Mouse (Mus musculus) neural tube, embryonic 12.5 days (tissue): ENCODE measurements at regions not wholly inside any gene's neighbourhood (a gene's known extent, or its start where the extent isn't known, plus 50 kb on each side); places are given as distances from the start of the nearest gene placed in this dataset.

ENCODE experiments used
- ATAC-seq: fragments of 200-750 bp; cut with Nextera tagmentation; 2 replicates; pipeline ENCODE4 v1.8.0; 2017; ENCODE audit warnings: low read depth, mild to moderate bottlenecking, moderate TSS enrichment, moderate library complexity; ENCODE audit not compliant: low FRiP score
- H3K27ac ChIP-seq: fragments of 300-500 bp; sonication (generic); 2 replicates; pipeline ENCODE4 v1.5.1; 2016
- H3K27me3 ChIP-seq: fragments of 300-500 bp; sonication (generic); replicated peaks from 2 replicates; pipeline ENCODE4 v1.6.1; 2016; ENCODE audit warnings: mild to moderate bottlenecking
- H3K36me3 ChIP-seq: fragments of 300-500 bp; sonication (generic); 2 replicates; pipeline ENCODE4 v1.6.1; 2016; ENCODE audit warnings: mild to moderate bottlenecking
- H3K4me1 ChIP-seq: fragments of 300-500 bp; sonication (generic); 2 replicates; pipeline ENCODE4 v1.6.1; 2016
- H3K4me2 ChIP-seq: fragments of 300-500 bp; sonication (generic); replicated peaks from 2 replicates; pipeline ENCODE4 v1.6.1; 2016; ENCODE audit warnings: mild to moderate bottlenecking
- H3K4me3 ChIP-seq: fragments of 300-500 bp; sonication (generic); 2 replicates; pipeline ENCODE4 v1.5.1; 2016
- H3K9ac ChIP-seq: fragments of 300-500 bp; sonication (generic); 2 replicates; pipeline ENCODE4 v1.6.1; 2016; ENCODE audit warnings: mild to moderate bottlenecking
- H3K9me3 ChIP-seq: fragments of 300-500 bp; sonication (generic); 2 replicates; pipeline ENCODE4 v1.6.1; 2016; ENCODE audit warnings: mild to moderate bottlenecking
- WGBS: fragments of 180-500 bp; shearing (Covaris S2); methylation state at CpG from one replicate; pipeline ENCODE4 v1.1.7; 2016; 5-methylcytosine and 5-hydroxymethylcytosine counted together

DNA sequence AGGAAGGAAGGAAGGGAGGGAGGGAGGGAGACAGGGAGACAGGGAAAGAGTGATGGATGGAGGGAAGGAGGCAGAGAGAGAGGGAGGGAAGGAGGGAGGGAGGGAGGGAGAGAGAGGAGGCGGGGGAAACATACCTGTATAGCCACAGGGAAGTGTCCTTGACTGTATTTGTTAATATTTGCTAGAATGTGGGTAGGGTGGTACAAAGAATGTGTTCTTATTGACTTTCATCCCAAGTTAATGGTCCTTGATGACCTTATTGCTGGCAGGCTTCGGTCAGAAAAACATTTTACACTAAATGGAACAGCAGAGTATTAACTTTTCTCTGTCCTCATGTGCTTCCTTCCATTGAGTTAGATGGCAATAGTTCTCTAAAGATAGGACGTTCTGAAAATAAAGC, 171.0 kb upstream of the Ctnnb1 start:
- ATAC-seq, result no peak
- WGBS, result 89% methylated on average over 3 of the region's 3 CpGs
- no peaks in the 10 kb centered on the region for H3K36me3 ChIP-seq
- peaks cover 11% of the 10 kb centered on the region for H3K4me1 ChIP-seq
- no peak overlapping the region for H3K9ac ChIP-seq
- no peak overlapping the region for H3K4me3 ChIP-seq
- H3K27ac ChIP-seq, result no peak overlapping the region
- no peaks in the 10 kb centered on the region for H3K27me3 ChIP-seq
- no peak overlapping the region for H3K4me2 ChIP-seq
- no peaks in the 10 kb centered on the region for H3K9me3 ChIP-seq

DNA sequence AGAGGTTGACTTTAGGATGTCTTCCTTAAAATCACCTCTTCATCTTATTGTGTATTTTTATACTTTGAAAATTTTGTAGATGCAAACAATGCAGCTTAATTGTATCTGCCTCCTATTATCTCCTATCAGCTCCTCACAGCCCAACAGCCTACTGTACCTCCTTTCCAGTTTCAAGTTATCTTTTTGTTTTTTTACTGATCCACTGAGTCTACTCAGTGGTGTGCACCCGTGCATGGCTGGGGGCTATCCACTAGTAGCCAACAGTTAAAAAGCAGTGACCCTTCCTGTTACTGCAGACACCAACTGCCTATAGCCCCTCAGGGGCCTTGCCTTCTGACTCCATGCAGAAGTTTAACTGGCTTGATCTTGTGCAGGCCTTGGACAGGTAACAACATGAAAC, 170.4 kb upstream of the Ctnnb1 start:
- H3K4me3 ChIP-seq, result no peak overlapping the region
- H3K9ac ChIP-seq, result no peak overlapping the region
- no peak overlapping the region for H3K27ac ChIP-seq
- H3K27me3 ChIP-seq, result no peaks in the 10 kb centered on the region
- H3K36me3 ChIP-seq, result no peaks in the 10 kb centered on the region
- no peaks in the 10 kb centered on the region for H3K9me3 ChIP-seq
- no peak for ATAC-seq
- H3K4me2 ChIP-seq, result no peak overlapping the region
- 83% methylated on average over 1 of the region's 1 CpGs for WGBS
- peaks cover 9% of the 10 kb centered on the region for H3K4me1 ChIP-seq

DNA sequence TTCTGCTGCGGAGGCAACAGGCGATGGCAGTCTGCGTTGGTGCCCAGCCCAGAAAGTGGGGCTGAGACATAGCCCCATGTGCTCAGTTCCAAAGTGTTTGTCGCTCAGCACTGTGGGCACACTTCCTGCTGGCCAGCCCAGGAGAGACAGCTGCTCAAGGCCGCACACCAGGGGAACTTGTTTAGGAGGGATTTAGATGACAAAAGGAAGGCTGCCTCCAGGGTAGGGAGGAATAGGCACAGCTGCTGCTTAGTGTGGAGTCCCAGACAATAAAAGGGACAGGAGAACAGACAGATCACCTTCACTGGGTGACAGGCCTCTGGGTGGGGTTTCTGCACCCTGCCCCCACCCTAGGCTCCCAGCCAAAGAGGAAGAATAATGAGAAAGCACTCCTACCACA, 169.2 kb upstream of the Ctnnb1 start:
- Histone ChIP-seq H3K27me3 (no peaks in the 10 kb centered on the region), H3K27ac (peak overlapping the region; percentile 0; the same call in 1 of the 2 replicates), H3K4me1 (peaks cover 6% of the 10 kb centered on the region; the same call in 1 of the 2 replicates), H3K36me3 (no peaks in the 10 kb centered on the region), H3K4me3 (no peak overlapping the region), H3K9me3 (no peaks in the 10 kb centered on the region), H3K4me2 (no peak overlapping the region), H3K9ac (no peak overlapping the region)
- WGBS, result 51% methylated on average over 5 of the region's 5 CpGs
- peak; percentile 63; the same call in 1 of the 2 replicates for ATAC-seq

DNA sequence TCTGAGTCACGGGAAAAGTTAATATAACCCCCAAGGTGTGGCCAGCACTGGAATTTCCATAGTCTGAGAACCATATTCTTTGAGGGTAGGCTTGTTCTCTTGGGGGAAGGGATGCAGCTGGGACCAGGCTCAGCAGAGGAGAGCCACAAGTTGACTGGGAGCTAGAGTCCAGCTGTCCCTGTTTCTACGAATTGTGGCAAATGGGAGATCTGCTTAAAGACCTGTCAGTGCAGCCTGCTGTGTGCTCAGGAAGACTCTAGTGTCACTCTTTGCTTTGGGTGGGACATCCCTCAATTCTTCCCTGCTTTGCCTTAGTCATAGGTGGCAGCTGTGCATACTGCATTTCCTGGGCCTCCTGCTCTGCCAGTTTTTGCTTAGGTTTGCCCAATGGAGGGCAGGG, 165.2 kb upstream of the Ctnnb1 start:
- no peaks in the 10 kb centered on the region for H3K27me3 ChIP-seq
- H3K4me2 ChIP-seq, result no peak overlapping the region
- no peak overlapping the region for H3K27ac ChIP-seq
- no peak overlapping the region for H3K9ac ChIP-seq
- peaks cover 6% of the 10 kb centered on the region; the same call in 1 of the 2 replicates for H3K4me1 ChIP-seq
- H3K36me3 ChIP-seq, result no peaks in the 10 kb centered on the region
- ATAC-seq, result no peak
- H3K4me3 ChIP-seq, result no peak overlapping the region
- no peaks in the 10 kb centered on the region for H3K9me3 ChIP-seq
- 84% methylated on average over 2 of the region's 2 CpGs for WGBS

DNA sequence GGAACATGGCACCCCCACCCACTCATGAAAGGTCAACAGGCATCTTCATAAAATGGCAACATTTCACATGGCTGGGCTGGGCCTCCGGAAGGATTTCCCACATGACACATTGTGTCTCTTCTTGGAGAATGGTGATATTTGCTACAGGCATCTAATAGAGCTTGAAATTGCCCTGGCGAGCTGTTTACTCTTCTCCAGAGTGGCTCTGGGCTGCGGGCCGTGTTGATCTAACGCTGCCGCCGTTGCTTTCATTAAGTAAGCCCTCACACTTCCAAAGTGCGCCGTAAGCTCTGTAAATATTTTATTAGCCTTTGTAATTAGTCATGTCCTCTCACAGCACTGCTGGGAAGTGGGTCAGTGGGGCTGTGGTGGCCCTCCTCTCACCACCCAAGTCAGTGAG, 164.4 kb upstream of the Ctnnb1 start:
- Histone ChIP-seq H3K9ac (no peak overlapping the region), H3K27me3 (no peaks in the 10 kb centered on the region), H3K36me3 (no peaks in the 10 kb centered on the region), H3K4me2 (no peak overlapping the region), H3K4me1 (peaks cover 9% of the 10 kb centered on the region; the same call in 1 of the 2 replicates), H3K4me3 (no peak overlapping the region), H3K9me3 (no peaks in the 10 kb centered on the region), H3K27ac (no peak overlapping the region)
- 70% methylated on average over 9 of the region's 9 CpGs for WGBS
- no peak for ATAC-seq

DNA sequence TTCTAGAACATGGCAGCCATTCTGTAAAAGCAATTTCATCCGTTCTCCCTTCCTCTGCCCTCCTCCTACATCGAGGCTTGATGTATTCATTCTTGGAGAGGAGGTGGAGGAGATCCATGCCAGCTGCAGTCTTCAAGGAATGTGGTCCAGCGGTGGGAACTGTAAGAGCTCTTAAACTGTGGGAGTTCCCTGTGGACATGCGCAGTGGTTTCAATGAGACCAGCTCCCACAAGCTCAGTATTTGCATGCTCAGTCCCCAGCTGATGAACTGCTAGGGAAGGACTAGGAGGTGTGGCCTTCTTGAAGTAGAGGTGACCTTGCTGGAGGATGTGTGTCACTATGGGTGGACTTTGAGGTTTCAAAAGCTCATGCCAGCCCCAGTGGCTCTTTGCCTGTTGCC, 163.7 kb upstream of the Ctnnb1 start:
- no peak for ATAC-seq
- Histone ChIP-seq H3K27ac (no peak overlapping the region), H3K9ac (no peak overlapping the region), H3K27me3 (no peaks in the 10 kb centered on the region), H3K36me3 (no peaks in the 10 kb centered on the region), H3K4me2 (no peak overlapping the region), H3K9me3 (no peaks in the 10 kb centered on the region), H3K4me1 (peaks cover 9% of the 10 kb centered on the region), H3K4me3 (no peak overlapping the region)
- 95% methylated on average over 4 of the region's 4 CpGs for WGBS

DNA sequence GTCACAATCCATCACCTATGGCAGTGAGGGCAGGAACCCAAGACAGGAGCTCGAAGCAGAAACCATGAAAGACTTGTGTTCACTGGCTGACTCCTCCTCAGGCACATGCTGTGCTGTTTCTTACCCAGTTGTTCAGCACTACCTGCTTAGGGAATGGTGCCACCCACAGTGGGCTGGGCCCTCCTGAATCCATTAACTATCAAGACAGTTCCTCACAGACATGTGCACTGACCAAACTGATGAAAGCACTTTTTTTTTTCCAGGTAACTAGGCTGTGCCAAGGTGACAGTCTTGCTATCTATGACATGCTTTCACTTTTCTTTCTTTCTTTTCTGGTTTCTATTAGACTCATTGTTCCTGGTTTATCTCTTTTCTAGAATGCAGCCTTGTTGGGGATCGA, 162.1 kb upstream of the Ctnnb1 start:
- Histone ChIP-seq H3K4me2 (no peak overlapping the region), H3K27ac (no peak overlapping the region), H3K27me3 (no peaks in the 10 kb centered on the region), H3K4me3 (no peak overlapping the region), H3K4me1 (peaks cover 18% of the 10 kb centered on the region), H3K36me3 (no peaks in the 10 kb centered on the region), H3K9ac (no peak overlapping the region), H3K9me3 (no peaks in the 10 kb centered on the region)
- 76% methylated on average over 2 of the region's 2 CpGs for WGBS
- no peak for ATAC-seq

DNA sequence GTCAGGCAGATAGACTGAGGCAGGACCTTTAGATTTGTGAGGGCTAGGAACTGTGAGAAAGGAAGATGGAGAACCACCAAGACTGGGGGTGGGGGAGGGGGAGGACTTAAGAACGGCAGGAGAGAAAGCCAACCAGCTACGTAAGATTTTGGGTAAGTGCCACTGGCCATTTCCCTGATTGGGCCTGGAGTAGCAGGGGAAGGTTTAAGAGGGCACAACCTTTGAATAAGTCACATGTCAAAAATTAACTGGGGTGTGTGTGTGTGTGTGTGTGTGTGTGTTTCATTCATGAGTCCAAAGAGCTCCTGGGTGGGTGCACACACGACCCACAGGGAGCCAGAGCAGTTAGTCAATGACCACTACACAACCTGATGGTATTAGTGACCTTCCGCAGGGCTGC, 161.6 kb upstream of the Ctnnb1 start:
- ATAC-seq, result no peak

DNA sequence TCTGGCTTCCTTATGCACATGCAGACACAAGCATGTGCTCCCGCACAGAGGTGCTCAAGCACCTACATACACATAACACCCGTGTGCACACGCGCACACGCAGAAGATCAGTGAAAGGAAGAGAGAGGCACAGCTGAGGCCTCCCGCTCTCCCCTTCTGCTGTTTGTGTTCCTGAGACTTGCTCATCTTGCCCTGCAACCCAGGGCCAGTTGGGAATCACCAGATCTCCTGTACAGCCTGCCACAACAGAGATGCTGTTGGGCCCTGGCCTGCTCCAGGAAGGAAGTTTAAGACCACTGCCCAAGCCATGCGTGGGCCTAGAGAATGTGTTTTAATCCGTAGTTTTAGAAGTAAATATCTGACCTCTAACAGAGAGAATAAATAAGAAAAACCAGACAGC, 160.0 kb upstream of the Ctnnb1 start:
- H3K9me3 ChIP-seq, result no peaks in the 10 kb centered on the region
- H3K9ac ChIP-seq, result no peak overlapping the region
- 84% methylated on average over 8 of the region's 8 CpGs for WGBS
- no peaks in the 10 kb centered on the region for H3K27me3 ChIP-seq
- no peak for ATAC-seq
- H3K4me2 ChIP-seq, result no peak overlapping the region
- H3K27ac ChIP-seq, result no peak overlapping the region
- H3K4me3 ChIP-seq, result no peak overlapping the region
- no peaks in the 10 kb centered on the region for H3K36me3 ChIP-seq
- H3K4me1 ChIP-seq, result peaks cover 18% of the 10 kb centered on the region

More for the DNA sequence above, 161.6 kb upstream of the Ctnnb1 start:
- no peaks in the 10 kb centered on the region for H3K36me3 ChIP-seq
- H3K9ac ChIP-seq, result no peak overlapping the region
- H3K27me3 ChIP-seq, result no peaks in the 10 kb centered on the region
- no peak overlapping the region for H3K4me3 ChIP-seq
- peaks cover 18% of the 10 kb centered on the region for H3K4me1 ChIP-seq
- H3K4me2 ChIP-seq, result no peak overlapping the region
- H3K27ac ChIP-seq, result no peak overlapping the region
- 93% methylated on average over 4 of the region's 4 CpGs for WGBS
- H3K9me3 ChIP-seq, result no peaks in the 10 kb centered on the region

DNA sequence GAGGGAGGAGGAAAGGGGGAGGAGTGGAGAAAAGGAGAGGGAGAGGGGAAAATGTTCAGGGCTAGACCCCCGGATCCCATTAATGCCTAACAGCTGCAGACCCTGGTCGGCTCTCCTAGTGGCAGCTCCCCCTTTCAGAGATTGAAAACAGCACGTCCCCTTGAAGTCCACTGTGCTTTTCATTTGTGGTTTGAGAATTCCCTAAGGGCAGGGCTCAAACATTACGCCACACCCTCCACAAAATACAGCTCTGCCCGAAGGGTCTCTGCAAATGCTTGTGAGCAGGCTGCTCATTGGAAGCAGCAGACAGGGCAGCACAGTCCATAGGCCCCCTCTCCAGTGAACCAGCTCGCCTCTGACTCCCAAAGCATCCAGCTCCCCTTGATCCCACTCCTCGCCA, 159.3 kb upstream of the Ctnnb1 start:
- ATAC-seq, result no peak
- WGBS, result 37% methylated on average over 7 of the region's 7 CpGs
- H3K27ac ChIP-seq, result no peak overlapping the region

DNA sequence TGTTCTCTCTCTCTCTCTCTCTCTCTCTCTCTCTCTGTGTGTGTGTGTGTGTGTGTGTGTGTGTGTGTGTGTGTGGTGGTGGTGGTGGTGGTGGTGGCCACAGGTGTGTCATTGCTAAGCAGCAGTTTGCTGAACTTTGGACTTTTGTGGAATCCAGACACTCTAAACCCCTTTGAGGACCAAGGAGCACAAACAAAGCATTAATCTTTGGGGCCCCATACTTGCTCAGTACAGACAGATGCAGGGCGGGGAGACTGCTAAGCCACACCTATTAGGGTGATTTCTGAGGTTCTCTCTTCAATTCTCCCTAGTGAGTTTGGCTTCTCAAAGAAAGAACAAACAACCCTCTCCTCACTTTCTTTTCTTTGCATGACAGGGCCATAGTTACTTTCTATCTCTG, 158.1 kb upstream of the Ctnnb1 start:
- Histone ChIP-seq H3K27me3 (no peaks in the 10 kb centered on the region), H3K4me2 (no peak overlapping the region), H3K9me3 (no peaks in the 10 kb centered on the region), H3K4me1 (peaks cover 18% of the 10 kb centered on the region), H3K36me3 (no peaks in the 10 kb centered on the region), H3K4me3 (no peak overlapping the region), H3K9ac (no peak overlapping the region), H3K27ac (no peak overlapping the region)
- ATAC-seq, result no peak
- WGBS, result 31% methylated on average over 1 of the region's 1 CpGs

More for the DNA sequence above, 159.3 kb upstream of the Ctnnb1 start:
- H3K4me3 ChIP-seq, result no peak overlapping the region
- no peaks in the 10 kb centered on the region for H3K36me3 ChIP-seq
- H3K9ac ChIP-seq, result no peak overlapping the region
- no peaks in the 10 kb centered on the region for H3K9me3 ChIP-seq
- H3K4me1 ChIP-seq, result peaks cover 18% of the 10 kb centered on the region
- no peaks in the 10 kb centered on the region for H3K27me3 ChIP-seq
- no peak overlapping the region for H3K4me2 ChIP-seq

DNA sequence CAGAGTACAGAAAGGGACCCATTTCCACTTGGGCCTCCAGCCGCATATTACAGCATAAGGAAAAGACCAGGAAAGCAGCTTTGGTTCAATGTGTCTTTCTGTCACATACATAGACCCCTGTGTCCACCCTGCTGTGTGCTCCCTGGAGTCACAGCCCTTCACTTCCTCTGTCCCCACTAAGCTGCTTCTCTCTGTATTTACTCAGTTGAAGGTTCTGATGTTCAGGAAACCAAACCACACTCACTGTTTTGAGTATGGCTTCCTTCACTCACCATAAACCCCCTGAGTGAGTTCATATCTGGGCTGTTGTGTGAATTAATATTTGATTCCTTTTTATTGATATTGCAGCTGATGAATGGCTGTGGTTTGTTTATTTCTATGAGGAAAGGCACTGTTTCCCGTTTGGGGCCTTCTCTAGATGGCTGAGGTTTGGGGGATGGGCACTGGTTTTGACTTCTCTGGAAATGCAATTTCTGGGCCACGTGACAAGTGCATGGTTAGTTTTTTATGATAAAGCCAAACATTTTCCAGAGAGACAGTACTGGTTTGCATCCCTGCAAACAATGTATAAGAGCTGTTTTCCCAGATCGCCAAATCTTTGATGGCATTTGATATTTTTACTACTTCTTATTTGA, 157.0 kb upstream of the Ctnnb1 start:
- Histone ChIP-seq H3K27me3 (no peaks in the 10 kb centered on the region), H3K4me2 (no peak overlapping the region), H3K9me3 (no peaks in the 10 kb centered on the region), H3K36me3 (no peaks in the 10 kb centered on the region), H3K4me3 (no peak overlapping the region), H3K9ac (no peak overlapping the region), H3K27ac (no peak overlapping the region), H3K4me1 (peaks cover 18% of the 10 kb centered on the region)
- no peak for ATAC-seq
- WGBS, result 63% methylated on average over 4 of the region's 4 CpGs

DNA sequence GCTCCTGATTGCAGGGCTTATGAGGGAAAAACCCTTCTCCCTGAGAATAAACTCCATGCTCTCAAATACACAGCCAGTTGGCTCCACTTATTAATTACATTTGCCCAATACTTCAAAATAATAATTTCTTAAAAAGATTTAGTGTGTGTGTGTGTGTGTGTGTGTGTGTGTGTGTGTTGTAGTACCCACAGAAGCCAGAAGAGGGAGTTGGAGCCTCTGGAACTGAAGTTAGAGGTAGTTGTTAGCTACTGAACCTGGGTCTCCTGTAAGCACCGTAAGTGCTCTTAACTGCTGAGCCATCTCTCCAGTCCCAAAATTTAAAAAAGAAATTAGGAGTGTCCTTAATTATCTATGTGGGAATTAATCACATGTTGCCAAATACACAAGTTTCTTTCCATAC, 154.8 kb upstream of the Ctnnb1 start:
- no peaks in the 10 kb centered on the region for H3K36me3 ChIP-seq
- H3K4me2 ChIP-seq, result no peak overlapping the region
- WGBS, result 100% methylated on average over 1 of the region's 1 CpGs
- H3K27ac ChIP-seq, result no peak overlapping the region
- no peaks in the 10 kb centered on the region for H3K27me3 ChIP-seq
- ATAC-seq, result no peak
- no peaks in the 10 kb centered on the region for H3K9me3 ChIP-seq
- H3K4me1 ChIP-seq, result peaks cover 15% of the 10 kb centered on the region
- H3K4me3 ChIP-seq, result no peak overlapping the region
- no peak overlapping the region for H3K9ac ChIP-seq
